Mouse (Mus musculus): ENCODE results near the gene Zfp677. TPM values are rescaled to one million over a fixed set of nuclear protein-coding genes. Genes with fewer than 3 reads are reported as not detected.
"Not testable (repeated sequence)": the region's sequence is repeated elsewhere in the genome, so short reads cannot be mapped to it uniquely, and the experiment has no call there.

Gene Zfp677
- total RNA-seq (2021), result 1 to 10 TPM in 1 of 2 experiments, under 1 TPM in 1; 0.98 to 1.0 TPM

DNA sequence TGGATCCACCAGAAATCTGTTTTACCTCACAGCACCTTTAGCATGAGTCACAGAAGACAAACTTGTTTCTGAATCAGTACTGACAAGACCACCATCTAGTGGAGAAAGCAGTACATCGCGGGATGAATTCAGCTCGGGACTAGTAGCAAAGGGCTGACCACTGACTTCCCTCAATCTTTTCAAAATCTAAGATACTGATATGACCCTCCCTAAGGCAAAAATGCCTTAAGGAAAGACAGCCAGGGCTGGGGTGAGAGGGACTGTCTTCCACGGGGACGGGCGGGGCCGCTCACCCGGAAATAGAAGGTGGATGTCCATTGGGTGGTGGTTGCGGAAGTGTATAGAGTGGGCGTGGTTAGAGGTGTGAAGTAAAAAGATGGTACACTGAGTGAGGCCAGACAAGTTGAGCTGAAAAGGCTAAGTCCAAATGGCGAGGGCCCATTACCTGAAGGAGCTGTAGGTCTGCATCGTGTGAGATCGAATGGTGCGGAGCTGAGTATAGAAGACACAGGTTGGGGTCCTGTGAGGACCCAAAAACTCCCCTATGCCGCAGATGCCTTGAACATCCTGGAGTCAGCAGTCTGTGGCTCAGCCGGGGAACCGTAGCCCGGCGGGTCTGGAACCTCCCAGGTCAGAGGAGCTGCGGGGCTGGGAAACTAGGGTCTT, at the start of gene Zfp677:
Zfp677 (plus strand) TSS at position 358 of the 666 bp plus-strand sequence.
- peak; percentile 65 to 67 for DNase-seq
- intact Hi-C loops (cut with DNase I), result loop anchor here (5.0 kb wide), 1 partner anchor 111 kb away; no protein-coding TSS in a partner anchor

DNA sequence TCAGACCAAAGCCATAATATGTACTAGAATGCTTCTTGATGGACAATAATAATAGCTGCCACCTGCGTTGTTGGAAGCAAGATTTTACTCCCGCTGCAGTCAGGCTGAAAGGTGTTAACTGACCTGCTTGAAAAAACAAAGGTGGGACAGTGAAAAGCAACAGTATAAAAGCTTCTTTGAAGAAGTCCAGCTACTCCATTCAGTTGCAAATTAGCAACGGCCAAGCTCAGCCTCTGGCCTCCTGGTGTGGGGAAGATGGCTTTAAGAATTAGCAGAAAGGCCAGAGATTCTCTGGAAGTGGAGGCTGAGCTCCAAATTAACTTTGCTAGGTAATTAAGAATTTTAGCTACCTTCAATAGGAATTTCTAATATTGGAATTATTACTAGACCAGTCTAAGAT, 15.5 kb upstream of the Zfp677 start:
- DNase-seq; intact Hi-C loops (cut with DNase I): not testable (repeated sequence)

DNA sequence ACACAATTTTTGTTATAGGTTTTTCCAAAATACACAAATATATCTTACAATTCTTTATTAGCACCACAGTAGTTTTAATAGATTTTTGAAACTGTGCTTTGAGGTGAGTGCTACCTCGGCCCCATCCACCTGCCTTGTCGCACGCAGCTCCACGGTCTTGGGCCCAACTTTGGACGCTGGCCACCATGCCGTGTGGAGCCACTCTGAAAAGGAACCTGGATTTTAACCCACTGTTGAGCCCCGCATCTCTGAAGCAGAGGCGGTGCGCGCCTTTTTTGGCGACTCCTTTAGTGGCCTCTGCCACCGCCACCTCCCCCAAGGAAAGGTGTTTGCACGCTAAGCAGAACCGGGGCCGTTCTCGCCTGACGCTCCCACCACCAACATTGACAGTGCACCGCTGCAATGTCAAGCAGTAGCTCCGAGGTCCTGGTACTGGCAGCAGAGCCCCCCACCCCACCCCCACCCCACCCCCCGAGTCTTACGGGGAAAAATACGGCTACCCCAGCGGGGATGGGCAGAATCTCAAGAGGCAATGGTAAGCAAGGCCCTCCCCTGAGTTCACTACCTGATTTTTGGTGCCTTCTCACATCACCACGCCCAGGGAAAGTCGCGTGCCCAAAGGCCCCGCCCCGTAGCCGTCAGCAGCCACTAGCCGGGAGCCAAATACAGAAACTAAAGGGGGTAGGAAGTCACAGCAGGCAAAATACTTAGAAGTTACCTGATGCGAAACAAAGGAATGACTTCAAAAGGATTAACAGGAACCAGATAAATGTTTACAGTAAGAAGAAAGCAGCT, 13.4 kb upstream of the Zfp677 start:
- intact Hi-C loops (cut with DNase I), result no loop called here
- DNase-seq, result peak; percentile 17 to 21

DNA sequence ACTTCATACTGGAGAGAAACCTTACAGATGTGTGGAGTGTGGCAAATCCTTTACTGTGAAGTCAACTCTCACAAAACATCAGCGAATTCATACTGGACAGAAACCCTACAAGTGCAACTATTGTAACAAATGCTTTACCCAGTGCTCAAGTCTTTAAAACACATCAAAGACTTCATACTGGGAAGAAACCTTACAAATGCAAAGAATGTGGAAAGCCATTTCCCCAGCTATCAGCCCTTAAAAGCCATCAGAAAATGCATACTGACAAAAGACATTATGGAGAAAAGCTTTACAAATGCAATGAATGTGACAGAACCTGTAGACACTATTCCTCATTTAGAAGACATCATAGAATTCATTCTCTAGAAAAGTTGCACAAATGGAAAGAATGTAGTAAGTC, 8.2 kb upstream of the Zfp677 start:
- DNase-seq, result no peak
- intact Hi-C loops (cut with DNase I), result no loop called here

DNA sequence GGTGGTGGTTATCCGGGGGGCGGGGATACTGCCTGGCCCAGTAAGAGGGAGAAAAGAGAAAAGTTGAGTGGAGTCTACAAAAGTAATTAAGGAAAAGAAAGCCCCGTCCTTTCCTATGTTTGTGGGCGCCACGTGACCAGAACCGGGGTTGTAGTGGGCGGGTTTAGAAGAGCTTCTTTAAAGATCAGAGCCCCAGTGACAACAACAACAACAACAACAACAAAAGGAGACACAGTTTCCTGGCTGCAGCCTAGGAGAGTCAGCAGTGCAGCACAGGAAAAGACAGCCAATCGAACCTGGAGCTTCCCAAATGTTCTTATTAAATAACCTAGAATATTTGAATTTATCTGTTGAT, 486 bp downstream of the Zfp677 start:
- intact Hi-C loops (cut with DNase I), result loop anchor here (5.0 kb wide), 1 partner anchor 112 kb away; no protein-coding TSS in a partner anchor

DNA sequence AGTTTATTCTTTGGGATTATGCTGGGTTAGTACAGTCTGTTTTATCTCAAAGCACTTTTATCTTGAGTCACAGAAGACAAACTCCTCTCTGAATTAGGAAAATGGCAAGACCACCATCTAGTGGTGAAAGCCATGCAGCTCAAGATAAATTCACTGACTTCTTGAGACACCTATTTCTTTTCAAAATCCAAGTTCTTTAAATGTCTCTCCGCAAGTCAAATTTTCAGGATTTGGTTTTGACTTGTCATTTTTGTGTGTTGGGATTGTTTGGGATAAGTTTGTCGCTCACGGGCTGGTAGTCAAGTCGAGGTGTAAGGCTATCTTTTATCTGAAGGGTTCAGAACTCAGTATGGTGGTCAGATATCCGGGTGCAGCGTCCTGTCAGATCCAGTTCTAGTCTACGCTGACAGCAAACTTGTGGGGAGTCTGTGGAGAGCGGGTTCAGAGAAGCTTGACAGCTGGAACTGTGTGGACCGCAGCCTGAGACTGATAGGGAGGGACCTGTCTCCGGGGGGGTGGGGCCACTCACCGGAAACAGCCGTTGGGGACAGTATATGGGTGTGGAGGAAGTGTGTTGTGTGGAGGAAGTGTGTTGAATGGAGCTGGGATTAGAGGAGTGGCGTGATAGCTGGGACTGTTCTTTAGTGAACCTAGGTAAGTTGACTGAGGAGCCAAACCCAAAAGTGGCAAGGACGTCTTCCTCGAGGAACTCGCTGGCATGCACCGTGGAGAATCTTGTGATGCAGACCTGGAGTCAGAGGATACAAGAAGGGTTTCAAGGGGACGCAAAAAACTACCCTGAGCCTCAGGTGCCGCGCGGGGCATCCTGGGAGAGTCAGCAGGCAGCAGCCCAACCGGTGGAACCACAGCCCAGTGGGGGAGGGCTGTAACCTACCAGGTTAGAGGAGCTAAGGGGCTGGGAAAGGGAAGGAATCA, 39.4 kb downstream of the Zfp677 start, which contains the start of gene Zfp54:
Zfp54 (plus strand) TSS at position 564 of the 936 bp plus-strand sequence.
- intact Hi-C loops (cut with DNase I), result loop anchor here (2.0 to 10.0 kb wide), 3 partner anchors 26 to 192 kb away; no protein-coding TSS in a partner anchor
- DNase-seq, result peak; percentile 77 to 79

More for the DNA sequence above, 486 bp downstream of the Zfp677 start:
- DNase-seq, result peak in 1 of 2 experiments; percentile 3

DNA sequence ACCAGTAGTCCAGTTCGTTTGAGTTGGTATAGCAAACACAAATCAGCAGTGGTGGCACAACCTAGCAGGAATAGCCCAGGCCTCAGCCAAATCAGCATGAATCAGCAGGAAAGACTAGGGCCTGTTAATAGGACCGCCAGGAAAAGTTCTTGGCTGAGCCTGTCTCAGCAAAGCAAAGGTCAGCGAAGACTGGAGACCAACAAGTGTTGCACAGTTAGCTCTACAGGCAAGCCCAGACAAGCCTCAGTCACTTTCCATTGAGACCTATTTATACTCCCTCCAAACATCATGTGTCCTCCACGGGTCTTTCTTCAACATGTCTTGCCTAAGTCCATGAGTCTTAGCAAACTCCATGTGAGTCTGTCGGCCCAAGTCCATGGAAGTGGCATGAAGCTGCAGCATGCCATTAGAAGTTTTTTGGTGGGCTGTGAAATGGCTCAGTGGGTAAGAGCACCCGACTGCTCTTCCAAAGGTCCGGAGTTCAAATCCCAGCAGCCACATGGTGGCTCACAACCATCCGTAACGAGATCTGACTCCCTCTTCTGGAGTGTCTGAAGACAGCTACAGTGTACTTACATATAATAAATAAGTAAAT, 55.4 kb downstream of the Zfp677 start:
- intact Hi-C loops (cut with DNase I), result not testable (repeated sequence)

More for the DNA sequence above, 55.4 kb downstream of the Zfp677 start:
- not testable (repeated sequence) for DNase-seq

Other genes starting within 250 kb of the Zfp677 start
- not detected for gene Vmn1r234, start 157.7 kb upstream of the Zfp677 start, total RNA-seq (2021)
- not detected for gene Vmn1r235, start 127.3 kb upstream of the Zfp677 start, total RNA-seq (2021)
- not detected for gene Vmn1r236, start 100.8 kb upstream of the Zfp677 start, total RNA-seq (2021)
- gene Vmn1r237, start 71.9 kb upstream of the Zfp677 start, total RNA-seq (2021), result not detected
- 1 to 10 TPM; 1.2 to 1.3 TPM for gene Zfp54, start 39.5 kb downstream of the Zfp677 start, total RNA-seq (2021)
- 1 to 10 TPM; 6.3 to 6.8 TPM for gene Zfp51, start 66.6 kb downstream of the Zfp677 start, total RNA-seq (2021)
- gene Zfp53, start 105.2 kb downstream of the Zfp677 start, total RNA-seq (2021), result 1 to 10 TPM; 2.5 to 2.9 TPM
- gene Zfp52, start 151.8 kb downstream of the Zfp677 start, total RNA-seq (2021), result 1 to 10 TPM; 6.4 to 7.2 TPM
- gene Zfp948, start 183.3 kb downstream of the Zfp677 start, total RNA-seq (2021), result 1 to 10 TPM; 6.8 to 7.1 TPM

All from heart, postnatal 10 days (tissue).